Mouse (Mus musculus) testis, adult 2 months (tissue): ENCODE data around the gene Mum1. TPM values are rescaled to one million over a fixed set of nuclear protein-coding genes. Genes with fewer than 3 reads are reported as not detected.

Experiments used
- H3K27ac ChIP-seq: fragments of 200-500 bp; 2 replicates; pipeline ENCODE4 v1.5.1; 2012; ENCODE audit warnings: low read depth, low read length; ENCODE audit not compliant: control insufficient read depth, insufficient read depth
- H3K27me3 ChIP-seq: fragments of 200-500 bp; 2 replicates; pipeline ENCODE4 v1.6.1; 2012; ENCODE audit warnings: mild to moderate bottlenecking, low read length, moderate library complexity; ENCODE audit not compliant: control insufficient read depth, insufficient read depth
- H3K36me3 ChIP-seq: fragments of 200-500 bp; 2 replicates; pipeline ENCODE4 v1.6.1; 2012; ENCODE audit warnings: mild to moderate bottlenecking, low read length; ENCODE audit not compliant: control insufficient read depth, insufficient read depth
- H3K4me1 ChIP-seq: fragments of 200-500 bp; 2 replicates; pipeline ENCODE4 v1.6.1; 2012; ENCODE audit warnings: low read length; ENCODE audit not compliant: control insufficient read depth, insufficient read depth
- H3K4me3 ChIP-seq: fragments of 200-500 bp; 2 replicates; pipeline ENCODE4 v1.5.1; 2012; ENCODE audit warnings: low read depth, mild to moderate bottlenecking, low read length, moderate library complexity, mixed read lengths; ENCODE audit not compliant: control insufficient read depth
- CTCF ChIP-seq: fragments of 200-500 bp; IDR thresholded peaks from 2 replicates; pipeline ENCODE4 v1.5.1; 2012; ENCODE audit warnings: low read depth, mild to moderate bottlenecking, inconsistent platforms, low read length, moderate library complexity; ENCODE audit not compliant: control insufficient read depth, insufficient read depth, insufficient replicate concordance
- POLR2A ChIP-seq: fragments of 200-500 bp; IDR thresholded peaks from 2 replicates; pipeline ENCODE4 v1.6.1; 2012; ENCODE audit warnings: low read depth, mild to moderate bottlenecking, inconsistent platforms, low read length, moderate library complexity; ENCODE audit not compliant: control insufficient read depth
- polyA plus RNA-seq: library from polyadenylated mRNA; depleted of rRNA; stranded (reverse); fragments of >200 nt; gene quantifications from 2 replicates; pipeline ENCODE4 v1.2.3, GENCODE M21; 2012

Mum1 gene
- polyA plus RNA-seq, 1 experiment = 282 TPM

GRCm38 (mm10) chr10:80196778-80197581 lies 29.3 kb upstream of the Mum1 start:
- peaks cover 7% of the 10 kb centered on the region for H3K4me1 ChIP-seq
- TF ChIP-seq POLR2A (no peak), CTCF (no peak)

GRCm38 (mm10) chr10:80199440-80200008 lies 26.7 kb upstream of the Mum1 start:
- peak; percentile 71; the same call in 1 of the 2 replicates for TF ChIP-seq CTCF
- TF ChIP-seq POLR2A = no peak
- no peak overlapping the region for H3K4me3 ChIP-seq
- no peaks in the 10 kb centered on the region for H3K4me1 ChIP-seq
- no peaks in the 10 kb centered on the region for H3K36me3 ChIP-seq
- no peaks in the 10 kb centered on the region for H3K27me3 ChIP-seq
- H3K27ac ChIP-seq = no peak overlapping the region

More at GRCm38 (mm10) chr10:80196778-80197581, 29.3 kb upstream of the Mum1 start:
- Histone ChIP-seq H3K27me3 (no peaks in the 10 kb centered on the region), H3K36me3 (no peaks in the 10 kb centered on the region), H3K4me3 (no peak overlapping the region), H3K27ac (no peak overlapping the region)

GRCm38 (mm10) chr10:80200485-80200884 lies 25.7 kb upstream of the Mum1 start:
- Histone ChIP-seq H3K4me3 (no peak overlapping the region), H3K4me1 (no peaks in the 10 kb centered on the region), H3K36me3 (no peaks in the 10 kb centered on the region), H3K27me3 (no peaks in the 10 kb centered on the region), H3K27ac (no peak overlapping the region)
- TF ChIP-seq POLR2A = no peak
- TF ChIP-seq CTCF = no peak

- Histone ChIP-seq H3K36me3 (no peaks in the 10 kb centered on the region), H3K27me3 (no peaks in the 10 kb centered on the region), H3K4me1 (peaks cover 1% of the 10 kb centered on the region; the same call in 1 of the 2 replicates), H3K27ac (no peak overlapping the region), H3K4me3 (no peak overlapping the region)
- TF ChIP-seq CTCF (no peak), POLR2A (no peak)
Measured at GRCm38 (mm10) chr10:80204055-80204454, 22.2 kb upstream of the Mum1 start.

GRCm38 (mm10) chr10:80207201-80207600 lies 19.0 kb upstream of the Mum1 start:
- Histone ChIP-seq H3K27ac (no peak overlapping the region), H3K4me3 (no peak overlapping the region)

GRCm38 (mm10) chr10:80207676-80208075 lies 18.6 kb upstream of the Mum1 start:
- Histone ChIP-seq H3K27me3 (no peaks in the 10 kb centered on the region), H3K27ac (no peak overlapping the region), H3K36me3 (no peaks in the 10 kb centered on the region), H3K4me3 (no peak overlapping the region), H3K4me1 (peaks cover 3% of the 10 kb centered on the region; the same call in 1 of the 2 replicates)
- TF ChIP-seq POLR2A = no peak
- no peak for TF ChIP-seq CTCF

More at GRCm38 (mm10) chr10:80207201-80207600, 19.0 kb upstream of the Mum1 start:
- Histone ChIP-seq H3K36me3 (no peaks in the 10 kb centered on the region), H3K27me3 (no peaks in the 10 kb centered on the region), H3K4me1 (peaks cover 3% of the 10 kb centered on the region; the same call in 1 of the 2 replicates)
- TF ChIP-seq POLR2A = no peak
- no peak for TF ChIP-seq CTCF

GRCm38 (mm10) chr10:80208248-80208647 lies 18.0 kb upstream of the Mum1 start:
- Histone ChIP-seq H3K27me3 (no peaks in the 10 kb centered on the region), H3K27ac (no peak overlapping the region), H3K4me1 (peaks cover 3% of the 10 kb centered on the region; the same call in 1 of the 2 replicates), H3K4me3 (no peak overlapping the region), H3K36me3 (no peaks in the 10 kb centered on the region)
- TF ChIP-seq CTCF (no peak), POLR2A (no peak)
